Mouse (Mus musculus) lung, postnatal 0 days (tissue): Measurements from ENCODE around the gene Veph1. TPM values are rescaled to one million over a fixed set of nuclear protein-coding genes. Genes with fewer than 3 reads are reported as not detected.
"Not testable (repeated sequence)": the region's sequence is repeated elsewhere in the genome, so short reads cannot be mapped to it uniquely, and the experiment has no call there.

Experiments
- ATAC-seq: fragments of 200-750 bp; cut with Nextera tagmentation; 2 replicates; pipeline ENCODE4 v1.8.0; 2017; ENCODE audit warnings: moderate library complexity
- DNase-seq: peaks from one replicate; pipeline ENCODE4 v3.0.0-alpha.2; 2016; ENCODE audit warnings: low spot score
- H3K27ac ChIP-seq: fragments of 300-500 bp; sonication (generic); 2 replicates; pipeline ENCODE4 v1.5.1; 2014; ENCODE audit warnings: antibody characterized with exemption, mild to moderate bottlenecking, low read length, mixed read lengths
- H3K27me3 ChIP-seq: fragments of 300-500 bp; sonication (generic); replicated peaks from 2 replicates; pipeline ENCODE4 v1.6.1; 2014; ENCODE audit warnings: low read length, mixed read lengths; ENCODE audit not compliant: insufficient read depth
- H3K36me3 ChIP-seq: fragments of 300-500 bp; sonication (generic); 2 replicates; pipeline ENCODE4 v1.6.1; 2014; ENCODE audit warnings: low read length, mixed read lengths; ENCODE audit not compliant: insufficient read depth
- H3K4me1 ChIP-seq: fragments of 300-500 bp; sonication (generic); 2 replicates; pipeline ENCODE4 v1.6.1; 2014; ENCODE audit warnings: antibody characterized with exemption, low read depth, low read length, mixed read lengths; ENCODE audit not compliant: insufficient read depth
- H3K4me2 ChIP-seq: fragments of 300-500 bp; sonication (generic); replicated peaks from 2 replicates; pipeline ENCODE4 v1.6.1; 2014; ENCODE audit warnings: low read depth, mild to moderate bottlenecking, low read length, moderate library complexity, mixed read lengths
- H3K4me3 ChIP-seq: fragments of 300-500 bp; sonication (generic); 2 replicates; pipeline ENCODE4 v1.5.1; 2014; ENCODE audit warnings: low read depth, low read length
- H3K9ac ChIP-seq: fragments of 300-500 bp; sonication (generic); replicated peaks from 2 replicates; pipeline ENCODE4 v1.6.1; 2014; ENCODE audit warnings: low read depth, mild to moderate bottlenecking
- H3K9me3 ChIP-seq: fragments of 300-500 bp; sonication (generic); 2 replicates; pipeline ENCODE4 v1.6.1; 2016; ENCODE audit warnings: low read length, mixed read lengths
- CTCF ChIP-seq: IDR thresholded peaks from 2 replicates; pipeline ENCODE4 v1.5.1; 2016; ENCODE audit warnings: antibody characterized with exemption, mild to moderate bottlenecking
- EP300 ChIP-seq: IDR thresholded peaks from 2 replicates; pipeline ENCODE4 v1.6.1; 2016; ENCODE audit warnings: antibody characterized with exemption, mild to moderate bottlenecking, control low read depth
- WGBS: fragments of 180-500 bp; shearing (Covaris S2); extraction: QIAGEN DNeasy Blood & Tissue Kit; methylation state at CpG from one replicate; pipeline ENCODE4 v1.1.7; 2014; 5-methylcytosine and 5-hydroxymethylcytosine counted together
- polyA plus RNA-seq: library from polyadenylated mRNA; unstranded; fragments of >200 nt; fragmentation: Nextera tagmentation; extraction: Ambion mirVana; gene quantifications from 2 replicates; pipeline ENCODE4 v1.2.1, GENCODE M21; 2015

Veph1 gene
- polyA plus RNA-seq, 1 experiment from 2014 or later = 3.0 TPM

DNA sequence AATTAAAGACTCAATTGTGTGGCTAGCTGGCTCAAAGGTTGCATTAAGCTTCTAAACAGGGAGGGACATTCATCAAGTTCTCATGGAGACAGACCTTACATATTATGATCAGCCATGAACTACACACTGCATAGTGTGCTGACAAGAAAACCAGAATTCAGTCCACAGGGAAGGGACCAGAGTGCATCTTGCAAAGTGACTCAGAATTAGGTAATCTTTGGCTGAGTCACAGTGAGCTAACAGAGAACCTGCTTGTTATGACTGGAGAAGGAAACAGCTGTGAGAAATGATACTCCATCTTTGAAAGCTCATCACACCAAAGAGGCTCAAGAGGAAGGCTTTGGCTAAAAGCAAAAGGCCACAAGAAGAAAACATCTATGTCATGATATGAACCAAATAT is 56.2 kb downstream of the Veph1 start:
- H3K4me1 ChIP-seq = no peaks in the 10 kb centered on the region
- no peaks in the 10 kb centered on the region for H3K9me3 ChIP-seq
- no peak overlapping the region for H3K4me3 ChIP-seq
- H3K9ac ChIP-seq = no peak overlapping the region
- no peak overlapping the region for H3K27ac ChIP-seq
- H3K27me3 ChIP-seq = no peaks in the 10 kb centered on the region
- DNase-seq = peak; percentile 24
- ATAC-seq = peak; percentile 25; the same call in 1 of the 2 replicates
- TF ChIP-seq EP300 (no peak), CTCF (no peak)
- H3K4me2 ChIP-seq = no peak overlapping the region
- no peaks in the 10 kb centered on the region for H3K36me3 ChIP-seq

DNA sequence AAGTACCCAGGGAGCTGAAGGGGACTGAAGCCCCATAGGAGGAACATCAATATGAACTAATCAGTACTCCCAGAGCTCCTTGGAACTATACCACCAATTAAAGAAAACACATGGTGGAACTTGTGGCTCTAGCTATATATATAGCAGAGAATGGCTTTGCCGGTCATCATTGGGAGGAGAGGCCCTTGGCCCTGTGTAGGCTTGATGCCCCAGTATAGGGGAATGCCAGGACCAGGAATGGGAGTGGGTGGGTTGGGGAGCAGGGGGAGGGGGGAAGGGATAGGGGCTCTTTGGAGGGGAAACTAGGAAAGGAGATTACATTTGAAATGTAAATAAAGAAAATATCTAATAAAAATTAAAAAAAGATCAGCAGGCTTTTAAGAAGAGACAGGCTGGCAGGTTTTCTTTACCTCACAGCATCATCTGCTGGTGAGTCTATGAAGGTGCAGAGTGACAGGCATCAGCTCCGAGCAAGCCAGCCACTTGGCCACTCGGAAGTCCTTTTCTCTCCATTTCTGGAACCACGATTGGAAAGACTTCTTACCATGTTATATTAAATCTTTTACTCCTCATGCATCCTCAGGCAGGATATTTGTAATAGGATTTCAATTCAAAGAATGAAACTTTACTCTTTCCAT is 60.3 kb downstream of the Veph1 start:
- DNase-seq = peak; percentile 64
- H3K9me3 ChIP-seq, H3K9ac ChIP-seq, H3K27me3 ChIP-seq, H3K4me3 ChIP-seq, H3K4me2 ChIP-seq, H3K27ac ChIP-seq, H3K4me1 ChIP-seq, H3K36me3 ChIP-seq, ATAC-seq: not testable (repeated sequence)
- 29% methylated on average over 4 of the region's 4 CpGs for WGBS
- TF ChIP-seq CTCF = peak; percentile 80

GRCm38 (mm10) chr3:66224931-66225537 is 71.6 kb downstream of the Veph1 start:
- H3K36me3 ChIP-seq = no peaks in the 10 kb centered on the region
- no peak overlapping the region for H3K27ac ChIP-seq
- 0 out of 2 replicates have a peak, but pooled peaks cover 6% of the 10 kb centered on the region for H3K27me3 ChIP-seq
- H3K4me2 ChIP-seq = 0 out of 2 replicates have a peak overlapping the region, but pooled peaks have one; percentile 0
- no peak overlapping the region for H3K9ac ChIP-seq
- ATAC-seq (peak; percentile 74), DNase-seq (peak; percentile 74)
- TF ChIP-seq EP300 (0 out of 2 replicates have a peak, but pooled peaks have one; percentile 28), CTCF (no peak)
- H3K9me3 ChIP-seq = no peaks in the 10 kb centered on the region
- H3K4me1 ChIP-seq = no peaks in the 10 kb centered on the region
- no peak overlapping the region for H3K4me3 ChIP-seq
- WGBS = 33% methylated on average over 15 of the region's 15 CpGs

DNA sequence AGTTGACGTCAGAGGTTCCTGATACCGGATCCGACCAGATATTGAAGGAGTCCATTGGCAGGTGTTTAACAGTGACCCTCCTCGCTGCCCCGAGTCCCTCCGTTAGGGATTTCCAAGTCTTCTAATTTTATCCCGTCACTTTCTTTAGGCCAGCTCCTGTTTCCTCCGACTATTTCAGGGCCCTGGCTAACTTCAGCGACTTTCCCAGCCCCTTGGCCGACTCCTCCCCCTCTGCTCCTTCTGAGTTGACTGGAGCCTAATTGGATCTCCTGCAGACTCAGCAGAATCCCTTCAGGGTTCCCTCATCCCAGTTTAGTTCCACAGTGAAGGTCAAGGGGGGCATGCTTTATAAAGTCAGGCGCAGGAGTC is 75.4 kb downstream of the Veph1 start:
- 6% methylated on average over 11 of the region's 11 CpGs for WGBS
- no peak overlapping the region for H3K27ac ChIP-seq
- TF ChIP-seq EP300 (no peak), CTCF (no peak)

DNA sequence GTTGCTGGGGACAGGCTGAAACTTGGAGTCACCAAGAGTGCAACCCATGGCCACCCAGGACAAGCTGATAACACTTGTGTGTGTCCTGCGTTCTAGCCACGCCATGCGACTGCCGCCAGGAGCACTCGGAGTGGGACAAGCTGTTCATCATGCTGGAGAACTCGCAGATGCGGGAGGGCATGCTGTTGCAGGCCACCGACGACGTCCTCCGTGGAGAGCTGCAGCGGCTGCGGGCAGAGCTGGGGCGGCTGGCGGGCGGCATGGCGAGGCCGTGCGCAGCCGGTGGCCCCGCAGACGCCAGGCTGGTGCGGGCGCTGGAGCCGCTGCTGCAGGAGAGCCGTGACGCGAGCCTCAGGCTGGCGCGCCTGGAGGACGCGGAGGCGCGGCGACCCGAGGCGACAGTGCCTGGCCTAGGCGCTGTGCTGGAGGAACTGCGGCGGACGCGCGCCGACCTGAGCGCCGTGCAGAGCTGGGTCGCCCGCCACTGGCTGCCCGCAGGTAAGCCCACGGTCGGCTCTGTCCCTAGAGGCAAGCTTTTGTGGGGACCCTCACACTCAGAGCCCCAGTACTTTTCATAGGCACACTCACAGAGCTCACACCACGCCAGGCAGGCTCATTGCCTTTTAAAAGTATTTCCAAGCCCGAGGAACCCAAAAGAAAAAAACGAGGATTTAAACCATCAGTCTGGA is 75.9 kb downstream of the Veph1 start:
- Histone ChIP-seq H3K9ac (0 out of 2 replicates have a peak overlapping the region, but pooled peaks have one; percentile 26), H3K4me2 (peak overlapping the region; percentile 92), H3K36me3 (no peaks in the 10 kb centered on the region), H3K27ac (no peak overlapping the region), H3K9me3 (no peaks in the 10 kb centered on the region), H3K4me3 (peak overlapping the region; percentile 41), H3K4me1 (no peaks in the 10 kb centered on the region), H3K27me3 (0 out of 2 replicates have a peak, but pooled peaks cover 6% of the 10 kb centered on the region)
- peak; percentile 46 for DNase-seq
- under 1% methylated on average over 53 of the region's 54 CpGs for WGBS
- no peak for TF ChIP-seq EP300
- TF ChIP-seq CTCF = no peak
- ATAC-seq = peak; percentile 86

More for the DNA sequence above, 75.4 kb downstream of the Veph1 start:
- Histone ChIP-seq H3K4me1 (no peaks in the 10 kb centered on the region), H3K36me3 (no peaks in the 10 kb centered on the region), H3K4me3 (peak overlapping the region; percentile 41), H3K9me3 (no peaks in the 10 kb centered on the region), H3K27me3 (0 out of 2 replicates have a peak, but pooled peaks cover 6% of the 10 kb centered on the region), H3K4me2 (peak overlapping the region; percentile 92), H3K9ac (no peak overlapping the region)
- DNase-seq (peak; percentile 37), ATAC-seq (peak; percentile 28; the same call in 1 of the 2 replicates)

- DNase-seq (peak; percentile 11), ATAC-seq (no peak)
- 13% methylated on average over 20 of the region's 20 CpGs for WGBS
- Histone ChIP-seq H3K27me3 (0 out of 2 replicates have a peak, but pooled peaks cover 6% of the 10 kb centered on the region), H3K4me3 (peak within 1 kb of the TSS; percentile 41), H3K4me2 (peak within 1 kb of the TSS; percentile 92), H3K36me3 (no peaks in the 10 kb centered on the region), H3K9ac (no peak within 1 kb of the TSS), H3K9me3 (no peaks in the 10 kb centered on the region), H3K27ac (no peak within 1 kb of the TSS), H3K4me1 (no peaks in the 10 kb centered on the region)
- TF ChIP-seq CTCF = no peak
- no peak for TF ChIP-seq EP300
Observed at GRCm38 (mm10) chr3:66219655-66220191, 76.9 kb downstream of the Veph1 start, which contains the start of gene Ptx3. Gene Ptx3, plus strand, starts transcription at chr3:66219910.
